Mouse (Mus musculus): ENCODE results near the gene Galntl6. TPM values are rescaled to one million over a fixed set of nuclear protein-coding genes. Genes with fewer than 3 reads are reported as not detected.
"Not testable (repeated sequence)": the region's sequence is repeated elsewhere in the genome, so short reads cannot be mapped to it uniquely, and the experiment has no call there.

Gene Galntl6
- total RNA-seq, 1 experiment from 2014 or later = not detected

DNA sequence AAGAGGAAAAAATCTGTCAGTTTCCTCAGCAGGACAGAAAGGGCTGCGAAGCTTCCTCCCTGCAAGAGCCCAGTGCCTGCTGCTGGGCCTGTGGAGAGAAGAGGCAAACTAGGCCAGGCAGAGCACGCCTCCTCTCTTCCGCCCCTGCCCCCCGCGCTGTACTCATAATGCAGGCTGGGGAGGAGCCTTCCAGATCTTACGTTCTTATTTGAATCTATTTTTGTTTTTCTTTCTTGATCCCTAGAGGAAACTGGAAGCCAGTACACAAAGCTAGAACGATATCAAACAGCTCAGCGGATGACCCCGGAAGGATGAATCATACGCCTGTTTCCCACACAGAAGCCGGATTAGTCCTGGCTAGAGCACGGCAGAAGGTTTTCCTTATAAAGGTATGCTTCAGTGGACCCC lies 1112.6 kb downstream of the Galntl6 start:
- peak; percentile 82 for ATAC-seq (replicated peaks; ENCODE audit: low read depth, poor library complexity, severe bottlenecking)

DNA sequence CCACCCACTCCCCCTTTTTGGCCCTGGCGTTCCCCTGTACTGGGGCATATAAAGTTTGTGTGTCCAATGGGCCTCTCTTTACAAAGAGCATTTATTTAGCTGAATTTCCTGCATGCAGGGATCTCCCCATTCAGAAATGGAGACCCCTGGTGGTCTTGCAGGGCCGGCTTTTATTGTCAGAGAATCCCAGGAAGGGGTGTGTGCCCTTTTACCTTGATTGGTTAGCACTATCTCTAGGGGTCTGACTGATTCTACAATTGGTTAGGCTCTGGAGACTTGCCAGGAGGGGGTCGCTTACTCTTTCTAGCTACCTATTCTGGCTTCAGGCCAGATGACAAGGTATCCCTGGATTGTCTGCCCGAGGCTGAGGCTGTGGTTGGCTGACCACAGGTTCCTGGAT lies 1119.0 kb downstream of the Galntl6 start:
- no peak for ATAC-seq (replicated peaks; ENCODE audit: low read depth, poor library complexity, severe bottlenecking)

DNA sequence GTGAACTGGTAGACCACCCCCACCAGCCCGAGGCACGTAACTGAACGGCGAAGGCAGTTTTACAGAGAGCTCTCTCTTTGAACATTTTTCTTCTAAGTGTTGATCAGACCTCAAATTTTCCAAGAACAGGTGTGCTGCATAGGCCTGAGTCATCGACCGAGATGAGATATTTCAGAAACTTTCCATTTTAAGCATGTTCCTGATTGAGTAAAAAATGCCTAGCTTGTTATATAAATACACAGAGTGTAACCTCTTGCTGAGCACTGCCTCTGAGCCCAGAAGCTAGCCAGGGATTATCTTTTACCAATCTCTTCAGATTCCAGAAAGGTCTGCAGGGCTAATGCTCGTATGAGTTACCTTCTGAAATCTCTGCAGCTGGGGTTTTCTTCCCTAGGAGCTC lies 1120.2 kb downstream of the Galntl6 start:
- ATAC-seq (replicated peaks; ENCODE audit: low read depth, poor library complexity, severe bottlenecking) = no peak

DNA sequence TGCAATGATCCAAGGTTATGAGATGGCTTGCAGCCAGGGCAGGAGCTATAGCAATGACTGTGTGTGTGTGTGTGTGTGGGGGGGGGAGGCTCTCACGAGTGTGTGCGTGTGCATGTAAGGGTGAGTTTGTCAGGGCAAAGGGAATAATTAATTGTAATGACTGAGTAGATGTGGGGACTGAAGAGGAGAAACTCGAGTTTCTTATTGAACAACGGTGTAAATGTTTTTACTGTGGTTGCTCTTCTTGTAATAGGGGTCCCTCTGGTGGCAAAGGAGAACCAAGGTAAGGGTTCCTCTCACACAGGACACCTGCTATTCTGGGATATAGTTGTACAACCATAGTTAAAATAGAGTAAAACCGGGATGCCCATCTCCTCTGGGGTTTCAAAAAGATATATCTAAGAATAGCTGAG lies 1121.1 kb downstream of the Galntl6 start:
- peak; percentile 90 for ATAC-seq (replicated peaks; ENCODE audit: low read depth, poor library complexity, severe bottlenecking)

DNA sequence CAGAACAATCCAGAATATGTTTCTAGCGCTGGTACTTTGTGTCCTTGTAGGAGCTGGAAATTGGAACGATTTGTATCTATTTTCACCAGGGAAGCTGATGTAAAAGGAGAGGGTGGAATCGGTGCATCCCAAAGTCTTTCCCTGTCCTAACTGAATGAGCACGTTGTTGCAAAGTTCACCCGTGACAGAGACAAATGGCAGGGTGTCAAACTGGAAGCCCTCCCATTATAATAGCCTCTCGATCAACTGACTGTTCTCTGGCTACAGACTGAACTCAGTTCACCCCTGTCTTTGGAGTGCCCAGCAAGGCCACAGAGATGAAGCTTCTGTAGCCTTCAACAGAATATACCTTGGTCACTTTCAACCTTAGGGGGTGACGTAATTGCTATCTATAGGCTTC lies 1132.9 kb downstream of the Galntl6 start:
- no peak for ATAC-seq (replicated peaks; ENCODE audit: low read depth, poor library complexity, severe bottlenecking)

DNA sequence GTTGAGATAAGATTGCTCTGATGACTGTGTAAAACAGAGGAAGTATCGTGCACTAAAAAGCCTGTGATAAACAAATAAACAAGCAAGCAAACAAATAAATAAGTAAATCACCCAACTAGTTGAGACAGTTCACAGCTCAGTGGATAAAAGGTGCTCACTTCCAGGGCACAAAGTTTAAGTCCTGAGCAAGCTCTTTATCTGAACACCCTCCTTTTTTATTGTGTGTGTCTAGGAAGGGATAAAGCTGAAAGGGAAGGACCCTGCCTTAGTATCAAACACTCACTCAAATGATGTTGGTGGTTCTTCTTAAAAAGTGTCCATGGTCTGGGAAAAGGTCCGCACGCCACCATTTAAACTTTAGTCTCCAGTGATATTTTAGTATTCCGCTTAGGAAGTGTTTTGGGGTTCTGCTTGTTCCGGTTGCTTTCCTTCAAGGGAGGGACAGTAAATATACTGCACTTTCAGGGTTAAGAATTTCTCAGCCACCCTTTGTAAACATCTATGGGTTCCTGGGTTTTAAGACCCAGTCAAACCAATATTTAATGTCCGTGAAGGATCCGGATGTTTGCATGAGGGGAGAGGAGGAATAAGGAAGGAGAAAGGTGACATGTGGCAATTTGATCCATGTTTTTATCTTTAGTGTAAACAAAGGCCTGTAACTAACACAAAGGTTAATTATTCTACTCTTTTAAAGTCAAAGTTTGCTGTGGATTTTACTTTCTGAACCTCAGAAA lies 1134.3 kb downstream of the Galntl6 start:
- ATAC-seq (replicated peaks; ENCODE audit: low read depth, poor library complexity, severe bottlenecking) = no peak

DNA sequence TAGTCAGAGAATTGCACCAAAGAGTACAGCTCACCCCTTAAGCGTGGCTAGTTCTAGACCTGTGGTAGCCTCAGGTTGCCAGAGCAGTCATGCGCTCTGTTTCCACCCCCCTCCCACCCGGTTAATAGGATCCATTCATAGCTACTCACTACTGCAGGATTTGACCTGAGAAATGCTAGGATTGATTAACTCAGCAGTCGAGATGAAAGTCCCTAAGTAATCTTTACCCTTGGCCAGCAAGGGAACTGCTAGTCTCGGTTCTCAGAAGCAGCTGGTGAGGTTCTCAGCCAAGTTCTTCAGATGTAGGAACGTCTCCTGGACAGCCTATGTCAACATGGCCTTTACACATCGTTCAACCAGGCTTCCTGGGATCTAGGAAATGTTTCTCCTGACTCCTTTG lies 1135.7 kb downstream of the Galntl6 start:
- no peak for ATAC-seq (replicated peaks; ENCODE audit: low read depth, poor library complexity, severe bottlenecking)

DNA sequence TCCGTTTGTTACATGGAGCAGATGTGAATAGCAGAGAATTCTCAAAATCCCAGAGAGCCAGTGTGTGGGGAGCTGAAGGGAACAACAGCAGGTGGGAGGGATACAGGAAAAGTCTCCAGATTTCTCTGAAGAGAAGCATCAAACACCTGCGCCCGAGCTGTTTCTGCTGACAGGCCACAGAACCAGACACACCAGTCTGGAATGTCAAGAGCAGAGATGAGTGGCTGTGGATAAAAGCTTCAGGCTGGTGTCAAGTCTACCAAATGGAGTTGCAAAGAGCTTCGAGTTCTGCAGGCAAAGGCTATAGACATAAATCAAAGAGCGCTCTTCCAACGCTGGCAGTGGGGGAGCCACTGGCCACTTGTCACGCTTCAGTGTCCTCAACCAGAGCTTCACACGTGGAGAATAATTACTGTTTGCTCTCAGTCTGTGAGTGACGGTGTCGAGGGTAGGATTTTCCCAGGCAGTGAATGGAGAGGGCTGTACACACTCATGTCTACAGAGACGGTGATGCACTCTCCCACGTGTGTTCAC lies 1139.6 kb downstream of the Galntl6 start:
- no peak for ATAC-seq (replicated peaks; ENCODE audit: low read depth, poor library complexity, severe bottlenecking)

DNA sequence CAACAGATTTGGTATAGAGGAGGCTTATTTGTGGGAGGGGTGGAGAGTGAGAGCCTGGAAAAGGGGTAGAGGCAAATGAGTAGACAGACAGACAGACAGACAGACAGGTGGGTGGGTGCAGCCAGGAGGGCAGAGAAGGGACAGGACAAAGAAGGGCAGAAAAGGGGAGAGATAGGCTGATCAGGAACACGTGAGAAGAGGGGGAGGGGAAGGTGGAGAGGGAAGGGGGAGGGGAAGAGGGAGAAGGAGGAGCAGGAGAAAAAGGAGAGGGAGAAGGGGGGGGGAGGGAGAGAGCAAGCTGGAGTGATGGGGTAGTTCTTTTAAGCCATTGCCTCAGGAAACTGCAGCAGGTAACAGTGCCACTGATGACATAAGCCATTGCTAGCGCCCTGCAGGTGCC lies 1144.9 kb downstream of the Galntl6 start:
- no peak for ATAC-seq (replicated peaks; ENCODE audit: low read depth, poor library complexity, severe bottlenecking)

DNA sequence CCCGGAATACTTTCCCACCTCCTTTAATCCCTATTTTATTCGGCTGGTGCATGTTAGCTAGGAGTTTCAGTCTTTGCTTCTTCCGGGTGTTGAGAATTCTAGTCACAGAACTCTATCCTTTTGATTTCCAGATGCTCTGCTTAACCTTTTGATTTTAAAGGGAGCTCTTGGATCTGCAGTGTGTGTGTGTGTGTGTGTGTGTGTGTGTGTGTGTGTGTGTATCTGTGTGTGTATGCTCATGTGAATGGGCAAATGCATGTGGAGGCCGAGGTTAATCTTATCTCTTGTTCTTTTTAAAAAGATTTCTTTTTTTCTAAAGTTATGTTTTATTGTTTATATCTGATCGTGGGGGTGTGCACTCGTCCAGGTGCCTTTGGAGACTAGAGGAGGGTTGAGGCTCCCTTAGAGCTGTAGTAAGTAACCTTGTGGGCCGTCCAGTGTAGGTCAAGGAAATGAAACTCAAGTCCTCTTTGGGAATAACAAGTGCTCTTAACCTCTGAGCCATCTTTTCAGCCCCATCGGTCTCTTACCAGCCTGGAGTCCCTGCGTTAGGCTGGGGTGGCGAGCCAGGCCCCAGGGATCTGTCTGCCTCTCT lies 1145.9 kb downstream of the Galntl6 start:
- no peak for ATAC-seq (replicated peaks; ENCODE audit: low read depth, poor library complexity, severe bottlenecking)

DNA sequence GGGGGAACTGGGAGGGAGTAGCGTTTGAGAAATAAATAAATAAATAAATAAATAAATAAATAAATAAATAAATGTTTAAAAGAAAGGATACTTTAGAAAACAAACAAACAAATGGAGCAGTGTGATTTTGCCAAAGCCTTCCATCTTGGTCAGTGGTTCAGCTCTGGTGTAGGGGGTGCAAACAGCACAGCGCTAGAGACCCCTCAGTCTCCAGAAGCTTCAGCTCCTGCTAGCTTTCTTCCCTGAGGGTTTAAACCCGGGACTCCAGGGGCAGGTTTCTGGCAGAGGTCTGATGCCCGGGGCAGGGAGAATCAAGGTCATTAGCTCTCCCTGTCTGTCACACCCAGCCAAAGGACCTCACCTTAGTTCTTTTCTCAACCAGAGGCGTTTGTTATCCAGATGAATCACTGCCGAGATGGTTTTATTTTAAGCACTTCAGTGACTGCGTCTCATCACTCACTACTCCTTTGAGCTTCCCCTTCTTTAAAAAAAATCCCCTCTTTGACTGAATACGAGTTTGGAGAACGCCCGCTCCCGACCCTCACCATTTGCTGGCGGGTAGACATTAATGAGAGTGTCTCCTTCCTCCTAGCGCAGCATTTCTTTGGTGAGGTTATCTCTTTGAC lies 1146.6 kb downstream of the Galntl6 start:
- ATAC-seq (replicated peaks; ENCODE audit: low read depth, poor library complexity, severe bottlenecking) = no peak

DNA sequence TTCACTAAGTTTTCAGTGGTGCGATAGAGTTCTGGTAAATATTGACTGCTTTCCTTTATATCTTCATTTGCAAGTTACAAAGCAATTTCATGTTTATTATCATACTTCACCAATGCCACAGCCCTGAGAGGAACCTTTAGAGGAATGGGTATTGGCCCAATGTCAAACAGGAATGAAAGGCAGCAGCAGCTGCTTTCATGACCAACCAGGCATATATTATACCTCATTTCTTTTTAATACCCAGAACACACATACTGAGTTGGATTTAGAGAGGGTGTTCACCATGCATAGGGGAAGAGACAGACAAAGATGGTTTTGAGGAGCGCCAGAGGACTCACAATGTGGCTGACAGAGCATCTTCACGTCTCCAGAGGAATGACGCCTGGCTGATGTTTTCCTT lies 1147.2 kb downstream of the Galntl6 start:
- ATAC-seq (replicated peaks; ENCODE audit: low read depth, poor library complexity, severe bottlenecking) = no peak

DNA sequence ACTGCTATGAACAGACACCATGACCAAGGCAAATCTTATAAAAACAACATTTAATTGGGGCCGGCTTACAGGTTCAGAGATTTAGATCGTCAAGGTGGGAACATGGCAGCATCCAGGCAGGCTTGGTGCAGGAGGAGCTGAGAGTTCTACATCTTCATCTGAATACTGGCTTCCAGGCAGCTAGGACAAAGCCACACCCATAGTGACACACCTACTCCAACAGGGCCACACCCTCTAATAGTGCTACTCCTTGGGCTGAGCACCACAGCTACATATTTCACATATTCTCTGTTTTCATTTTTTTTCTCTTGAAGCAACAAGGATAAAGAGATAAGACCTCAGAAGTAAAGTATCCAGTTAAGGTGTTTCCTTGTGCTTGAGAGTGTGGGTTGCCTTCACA lies 1149.8 kb downstream of the Galntl6 start:
- ATAC-seq (replicated peaks; ENCODE audit: low read depth, poor library complexity, severe bottlenecking) = not testable (repeated sequence)

DNA sequence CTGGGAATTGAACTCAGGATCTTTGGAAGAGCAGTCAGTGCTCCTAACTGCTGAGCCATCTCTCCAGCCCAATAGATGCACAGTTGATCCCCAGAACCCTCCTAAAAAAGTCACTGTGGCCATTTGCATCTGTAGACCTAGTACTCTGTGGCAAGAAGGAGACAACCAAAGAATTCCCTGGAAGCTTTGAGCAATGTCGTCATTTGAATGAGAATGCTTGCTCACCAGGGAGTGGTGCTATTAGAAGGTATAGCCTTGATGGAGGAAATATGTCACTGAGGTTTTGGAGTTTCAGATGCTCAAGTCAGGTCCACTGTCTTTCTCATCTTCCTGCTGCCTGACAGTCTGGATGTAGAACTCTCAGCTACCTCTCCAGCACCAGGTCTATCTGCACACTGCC lies 1151.5 kb downstream of the Galntl6 start:
- ATAC-seq (replicated peaks; ENCODE audit: low read depth, poor library complexity, severe bottlenecking) = no peak

DNA sequence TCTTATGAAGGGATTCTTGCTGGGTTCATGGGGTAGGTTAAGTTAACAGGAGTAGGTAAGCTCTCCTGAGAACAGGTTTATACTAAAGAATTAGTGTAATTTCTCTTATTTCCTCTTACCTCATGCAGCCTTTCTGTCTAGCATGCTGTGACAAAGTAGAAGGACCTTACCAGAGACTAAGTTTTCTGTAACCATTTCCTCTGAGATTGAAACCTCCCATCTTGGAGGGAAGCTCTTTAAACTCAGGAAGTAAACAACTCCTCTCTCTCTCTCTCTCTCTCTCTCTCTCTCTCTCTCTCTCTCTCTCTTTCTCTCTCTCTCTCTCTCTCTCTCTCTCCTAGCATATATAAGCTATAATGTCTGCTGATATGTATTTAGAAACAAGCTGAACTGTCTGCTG lies 1153.6 kb downstream of the Galntl6 start:
- no peak for ATAC-seq (replicated peaks; ENCODE audit: low read depth, poor library complexity, severe bottlenecking)

DNA sequence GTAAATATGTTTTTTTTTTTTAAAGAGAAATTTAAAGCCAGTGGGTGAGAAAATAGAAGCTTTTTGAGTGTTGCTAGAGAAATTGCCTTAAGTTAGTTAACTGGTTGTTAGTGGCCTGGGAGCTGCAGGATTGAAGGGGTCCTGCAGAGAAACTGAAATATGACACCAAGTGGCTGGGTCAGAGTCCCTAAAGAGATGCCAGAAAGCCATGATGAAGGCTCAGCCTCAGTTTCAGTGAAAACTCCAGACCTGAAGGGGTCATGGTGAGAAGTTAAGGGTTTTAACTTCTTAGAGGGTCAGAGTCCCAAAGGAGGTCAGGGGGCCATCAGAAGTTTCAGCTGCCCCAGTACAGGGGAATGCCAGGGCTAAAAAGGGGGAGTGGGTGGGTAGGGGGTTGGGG lies 1155.0 kb downstream of the Galntl6 start:
- no peak for ATAC-seq (replicated peaks; ENCODE audit: low read depth, poor library complexity, severe bottlenecking)

DNA sequence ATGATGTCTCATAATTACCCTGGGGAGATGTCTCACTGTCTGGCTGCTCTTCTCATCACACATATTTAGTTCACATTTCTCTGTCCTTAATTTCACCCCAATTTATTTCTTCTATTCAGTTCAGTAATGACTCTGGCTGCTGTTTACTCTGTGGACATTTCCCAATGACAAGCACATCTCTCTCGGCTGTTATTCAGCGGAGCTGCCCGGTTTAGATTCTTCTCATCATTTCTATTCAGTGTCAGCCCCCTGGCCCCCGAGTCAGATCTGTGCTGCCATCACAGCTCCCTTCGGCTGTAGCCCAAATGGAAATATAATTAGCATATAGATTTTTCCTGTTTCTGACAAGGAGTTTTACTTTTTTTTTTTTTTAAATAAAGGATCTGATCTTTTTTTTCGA lies 1158.4 kb downstream of the Galntl6 start:
- ATAC-seq (replicated peaks; ENCODE audit: low read depth, poor library complexity, severe bottlenecking) = no peak

DNA sequence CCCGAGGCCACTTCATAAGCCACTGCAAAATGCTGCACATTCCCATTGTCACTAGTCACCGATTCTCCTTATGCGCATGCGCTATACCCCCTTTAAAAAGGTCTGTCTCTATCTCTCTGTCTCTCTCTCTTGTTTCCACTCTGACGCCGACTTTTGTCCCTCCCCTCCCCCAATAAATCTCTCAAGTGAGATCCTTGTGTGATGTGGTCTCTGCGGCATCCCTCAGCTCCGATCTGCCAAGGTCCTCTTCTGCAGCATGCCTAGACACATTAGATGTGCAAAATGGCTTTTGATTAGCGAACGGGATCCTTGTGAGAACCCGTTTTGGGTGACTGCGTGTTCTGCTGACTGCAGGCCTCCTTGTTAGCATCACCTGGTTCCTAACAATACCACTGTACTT lies 1168.8 kb downstream of the Galntl6 start:
- ATAC-seq (replicated peaks; ENCODE audit: low read depth, poor library complexity, severe bottlenecking) = no peak

DNA sequence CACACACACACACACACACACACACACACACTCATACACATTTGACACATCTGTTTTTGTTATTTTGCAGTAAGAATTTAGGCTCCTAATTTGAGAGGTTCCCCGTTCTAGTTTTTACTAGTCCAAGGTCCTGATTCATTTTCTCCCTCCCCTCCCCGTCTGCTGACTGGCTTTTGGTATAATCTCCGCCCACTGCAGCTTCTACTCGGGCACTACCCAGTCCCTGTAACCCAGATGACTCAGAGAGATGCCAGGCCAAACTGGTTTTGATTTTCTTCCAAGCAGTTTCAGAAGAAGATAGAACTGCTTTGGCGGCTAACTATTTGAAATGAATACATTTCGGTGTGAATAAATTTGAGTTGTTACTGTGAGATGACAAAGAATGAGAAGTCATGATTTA lies 1170.5 kb downstream of the Galntl6 start:
- no peak for ATAC-seq (replicated peaks; ENCODE audit: low read depth, poor library complexity, severe bottlenecking)

DNA sequence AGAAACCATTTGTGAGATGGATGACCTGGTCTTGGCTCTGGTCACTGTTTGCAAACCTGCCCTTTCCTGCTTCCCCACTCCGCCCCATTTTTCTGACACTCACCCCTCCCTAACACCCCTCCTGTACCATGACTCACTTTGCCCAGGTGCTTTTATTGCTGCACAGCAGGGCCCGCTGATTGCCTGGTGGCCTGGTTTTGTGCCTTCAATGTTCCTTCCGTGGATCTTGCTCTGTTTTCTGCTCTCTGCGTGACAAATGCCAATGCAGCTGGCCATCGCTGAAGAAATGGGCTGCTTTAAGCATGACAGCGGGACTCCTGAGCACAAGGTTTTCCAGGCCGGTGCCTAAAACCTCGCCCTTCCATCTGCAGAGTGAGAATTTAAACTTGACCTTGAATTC lies 1171.1 kb downstream of the Galntl6 start:
- no peak for ATAC-seq (replicated peaks; ENCODE audit: low read depth, poor library complexity, severe bottlenecking)

DNA sequence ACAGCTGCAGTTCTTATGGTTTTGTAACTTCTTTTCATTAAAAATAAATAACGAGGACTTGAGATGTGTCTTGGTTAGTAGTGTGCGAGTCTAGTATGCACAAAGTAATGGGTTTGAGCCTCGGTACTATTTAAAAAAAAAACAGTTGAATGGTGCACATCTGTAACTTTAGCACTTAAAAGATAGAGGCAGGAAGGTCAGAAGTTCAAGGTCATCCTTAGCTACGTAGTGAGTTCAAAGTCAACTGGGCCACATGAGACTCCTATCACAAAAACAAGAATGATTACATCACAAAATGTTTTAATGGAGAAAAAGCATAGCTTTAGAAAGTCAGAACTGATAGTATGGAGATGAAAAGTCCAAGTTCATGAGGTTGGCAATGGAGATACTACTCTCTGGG lies 1175.2 kb downstream of the Galntl6 start:
- no peak for ATAC-seq (replicated peaks; ENCODE audit: low read depth, poor library complexity, severe bottlenecking)

All from common myeloid progenitor, adult 5-6 weeks (primary cell).